Mouse (Mus musculus) liver, postnatal 0 days (tissue): ENCODE data around the gene Rab21. TPM values are rescaled to one million over a fixed set of nuclear protein-coding genes. Genes with fewer than 3 reads are reported as not detected.

Experiments used
- ATAC-seq: fragments of 200-750 bp; cut with Nextera tagmentation; 2 replicates; pipeline ENCODE4 v1.8.0; 2017; ENCODE audit warnings: mild to moderate bottlenecking, moderate library complexity
- DNase-seq: peaks from one replicate; pipeline ENCODE4 v3.0.0-alpha.2; 2016
- H3K27ac ChIP-seq: fragments of 300-500 bp; sonication (generic); 2 replicates; pipeline ENCODE4 v1.5.1; 2014; ENCODE audit warnings: antibody characterized with exemption, moderate library complexity, mild to moderate bottlenecking, low read depth
- H3K27me3 ChIP-seq: fragments of 300-500 bp; sonication (generic); 2 replicates; pipeline ENCODE4 v1.6.1; 2014; ENCODE audit warnings: low read length, control low read depth, mixed read lengths; ENCODE audit not compliant: insufficient read depth
- H3K36me3 ChIP-seq: fragments of 300-500 bp; sonication (generic); replicated peaks from 2 replicates; pipeline ENCODE4 v1.6.1; 2014; ENCODE audit warnings: mild to moderate bottlenecking, control low read depth, low read length, moderate library complexity, mixed read lengths; ENCODE audit not compliant: insufficient read depth
- H3K4me1 ChIP-seq: fragments of 300-500 bp; sonication (generic); 2 replicates; pipeline ENCODE4 v1.6.1; 2014; ENCODE audit warnings: antibody characterized with exemption, mild to moderate bottlenecking, control low read depth; ENCODE audit not compliant: insufficient read depth
- H3K4me2 ChIP-seq: fragments of 300-500 bp; sonication (generic); 2 replicates; pipeline ENCODE4 v1.6.1; 2014; ENCODE audit warnings: low read depth, mild to moderate bottlenecking, low read length, moderate library complexity, mixed read lengths
- H3K4me3 ChIP-seq: fragments of 300-500 bp; sonication (generic); 2 replicates; pipeline ENCODE4 v1.5.1; 2014; ENCODE audit warnings: low read depth, low read length
- H3K9ac ChIP-seq: fragments of 300-500 bp; sonication (generic); replicated peaks from 2 replicates; pipeline ENCODE4 v1.6.1; 2014; ENCODE audit warnings: mild to moderate bottlenecking, moderate library complexity
- H3K9me3 ChIP-seq: fragments of 300-500 bp; sonication (generic); 2 replicates; pipeline ENCODE4 v1.6.1; 2016; ENCODE audit warnings: mild to moderate bottlenecking, control low read depth, low read length, mixed read lengths
- CTCF ChIP-seq: sonication (generic); IDR thresholded peaks from 2 replicates; pipeline ENCODE4 v1.5.1; 2016; ENCODE audit warnings: antibody characterized with exemption, low read depth
- EP300 ChIP-seq: IDR thresholded peaks from 2 replicates; pipeline ENCODE4 v1.6.1; 2016; ENCODE audit warnings: antibody characterized with exemption, low read depth, mild to moderate bottlenecking
- WGBS: fragments of 180-500 bp; shearing (Covaris S2); extraction: QIAGEN DNeasy Blood & Tissue Kit; methylation state at CpG from one replicate; pipeline ENCODE4 v1.1.7; 2014; ENCODE audit not compliant: insufficient replicate concordance; 5-methylcytosine and 5-hydroxymethylcytosine counted together
- polyA plus RNA-seq: library from polyadenylated mRNA; unstranded; fragments of >200 nt; fragmentation: Nextera tagmentation; extraction: Ambion mirVana; gene quantifications from 2 replicates; pipeline ENCODE4 v1.2.1, GENCODE M21; 2015

Gene Rab21
- polyA plus RNA-seq, 1 experiment from 2014 or later = 5.8 TPM

- no peaks in the 10 kb centered on the region for H3K9me3 ChIP-seq
- peaks cover 28% of the 10 kb centered on the region for H3K4me1 ChIP-seq
- no peaks in the 10 kb centered on the region for H3K36me3 ChIP-seq
- ATAC-seq = no peak
- WGBS = under 1% methylated on average over 10 of the region's 10 CpGs
- DNase-seq = peak; percentile 41
- H3K9ac ChIP-seq = peak overlapping the region; percentile 46
- peak overlapping the region; percentile 74 for H3K27ac ChIP-seq
- no peaks in the 10 kb centered on the region for H3K27me3 ChIP-seq
- peak overlapping the region; percentile 92 for H3K4me3 ChIP-seq
- TF ChIP-seq CTCF = no peak
- peak; percentile 53; the same call in 1 of the 2 replicates for TF ChIP-seq EP300
- H3K4me2 ChIP-seq = peak overlapping the region; percentile 72
Measured at GRCm38 (mm10) chr10:115252321-115252757, 63.1 kb downstream of the Rab21 start.

- H3K4me1 ChIP-seq = peaks cover 35% of the 10 kb centered on the region
- peak within 1 kb of the TSS; percentile 93 for H3K9ac ChIP-seq
- H3K36me3 ChIP-seq = no peaks in the 10 kb centered on the region
- H3K4me3 ChIP-seq = peak within 1 kb of the TSS; percentile 92
- peak within 1 kb of the TSS; percentile 97 for H3K27ac ChIP-seq
- H3K4me2 ChIP-seq = peak within 1 kb of the TSS; percentile 83
- TF ChIP-seq EP300 = peak; percentile 69; the same call in 1 of the 2 replicates
- TF ChIP-seq CTCF = no peak
- no peaks in the 10 kb centered on the region for H3K9me3 ChIP-seq
- DNase-seq = peak; percentile 99
- WGBS = under 1% methylated on average over 66 of the region's 67 CpGs
- peak; percentile 93 for ATAC-seq
- no peaks in the 10 kb centered on the region for H3K27me3 ChIP-seq
Measured at GRCm38 (mm10) chr10:115251088-115251934, 64.1 kb downstream of the Rab21 start, which contains the start of gene Tbc1d15. Gene Tbc1d15, minus strand, starts transcription at chr10:115251467.

GRCm38 (mm10) chr10:115250235-115251087 lies 64.9 kb downstream of the Rab21 start:
- Histone ChIP-seq H3K36me3 (no peaks in the 10 kb centered on the region), H3K4me1 (peaks cover 38% of the 10 kb centered on the region), H3K4me2 (peak overlapping the region; percentile 83), H3K9ac (peak overlapping the region; percentile 93), H3K4me3 (peak overlapping the region; percentile 92), H3K27ac (peak overlapping the region; percentile 97), H3K9me3 (no peaks in the 10 kb centered on the region), H3K27me3 (no peaks in the 10 kb centered on the region)
- ATAC-seq (peak; percentile 38), DNase-seq (peak; percentile 67)
- TF ChIP-seq CTCF (no peak), EP300 (0 out of 2 replicates have a peak, but pooled peaks have one; percentile 12)
- 12% methylated on average over 33 of the region's 38 CpGs for WGBS

- Histone ChIP-seq H3K4me1 (peaks cover 45% of the 10 kb centered on the region), H3K4me3 (peak overlapping the region; percentile 4; the same call in 1 of the 2 replicates), H3K36me3 (no peaks in the 10 kb centered on the region), H3K9me3 (no peaks in the 10 kb centered on the region), H3K4me2 (peak overlapping the region; percentile 52), H3K9ac (no peak overlapping the region; the same call in 1 of the 2 replicates), H3K27ac (peak overlapping the region; percentile 58), H3K27me3 (no peaks in the 10 kb centered on the region)
- TF ChIP-seq EP300 (no peak), CTCF (no peak)
- WGBS = 10% methylated on average over 7 of the region's 7 CpGs
- DNase-seq = no peak
- no peak for ATAC-seq
Measured at GRCm38 (mm10) chr10:115248041-115248440, 67.4 kb downstream of the Rab21 start.

- ATAC-seq = no peak
- H3K4me2 ChIP-seq = no peak overlapping the region
- WGBS = 78% methylated on average over 2 of the region's 2 CpGs
Measured at GRCm38 (mm10) chr10:115245488-115245887, 69.9 kb downstream of the Rab21 start.

More at GRCm38 (mm10) chr10:115245488-115245887, 69.9 kb downstream of the Rab21 start:
- DNase-seq = no peak
- no peaks in the 10 kb centered on the region for H3K36me3 ChIP-seq
- TF ChIP-seq EP300 = no peak
- no peak for TF ChIP-seq CTCF
- no peak overlapping the region for H3K4me3 ChIP-seq
- peaks cover 39% of the 10 kb centered on the region for H3K4me1 ChIP-seq
- H3K9ac ChIP-seq = no peak overlapping the region
- H3K27ac ChIP-seq = no peak overlapping the region
- H3K27me3 ChIP-seq = no peaks in the 10 kb centered on the region
- H3K9me3 ChIP-seq = no peaks in the 10 kb centered on the region
